Mouse (Mus musculus): Measurements from ENCODE around the gene Poldip2. TPM values are rescaled to one million over a fixed set of nuclear protein-coding genes. Genes with fewer than 3 reads are reported as not detected.

Poldip2 gene
- total and polyA plus RNA-seq, 2 experiments from 2014 or later, result 134 to 165 TPM

GRCm38 (mm10) chr11:78499543-78499942, 12.4 kb upstream of the Poldip2 start:
- no peak overlapping the region; the same call in 1 of the 2 replicates for H3K4me3 ChIP-seq (ENCODE audit: low read length)
- H3K9me3 ChIP-seq (ENCODE audit: low read length), result no peaks in the 10 kb centered on the region
- DNase-seq (ENCODE audit: low spot score), result no peak
- WGBS, result 58% methylated on average over 16 of the region's 16 CpGs
- H3K9ac ChIP-seq (replicated peaks; ENCODE audit: low read length), result no peak overlapping the region
- no peak for ATAC-seq
- TF ChIP-seq CTCF (IDR thresholded peaks at IDR 0.05; ENCODE audit: low read depth), result no peak
- no peak overlapping the region for H3K4me2 ChIP-seq (ENCODE audit: low read depth, low read length)
- H3K36me3 ChIP-seq (ENCODE audit: insufficient read depth, low read length), result no peaks in the 10 kb centered on the region
- peaks cover 4% of the 10 kb centered on the region; the same call in 1 of the 2 replicates for H3K4me1 ChIP-seq (ENCODE audit: insufficient read depth, low read length)
- H3K27ac ChIP-seq, result no peak overlapping the region
- H3K27me3 ChIP-seq (ENCODE audit: insufficient read depth, low read length), result no peaks in the 10 kb centered on the region

- Histone ChIP-seq H3K4me1 (ENCODE audit: insufficient read depth, low read length) (peaks cover 4% of the 10 kb centered on the region; the same call in 1 of the 2 replicates), H3K4me2 (ENCODE audit: low read depth, low read length) (0 out of 2 replicates have a peak overlapping the region, but pooled peaks have one; percentile 0), H3K9me3 (ENCODE audit: low read length) (no peaks in the 10 kb centered on the region), H3K27ac (no peak overlapping the region), H3K27me3 (ENCODE audit: insufficient read depth, low read length) (no peaks in the 10 kb centered on the region), H3K4me3 (ENCODE audit: low read length) (no peak overlapping the region), H3K36me3 (ENCODE audit: insufficient read depth, low read length) (no peaks in the 10 kb centered on the region), H3K9ac (replicated peaks; ENCODE audit: low read length) (no peak overlapping the region)
- no peak for TF ChIP-seq CTCF (IDR thresholded peaks at IDR 0.05; ENCODE audit: low read depth)
- ATAC-seq (no peak), DNase-seq (ENCODE audit: low spot score) (no peak)
- 76% methylated on average over 9 of the region's 9 CpGs for WGBS
Measured at GRCm38 (mm10) chr11:78500623-78501202, 11.3 kb upstream of the Poldip2 start.

GRCm38 (mm10) chr11:78501529-78501928, 10.5 kb upstream of the Poldip2 start:
- DNase-seq (ENCODE audit: low spot score), result no peak
- Histone ChIP-seq H3K36me3 (ENCODE audit: insufficient read depth, low read length) (0 out of 2 replicates have a peak, but pooled peaks cover 2% of the 10 kb centered on the region), H3K4me1 (ENCODE audit: insufficient read depth, low read length) (no peaks in the 10 kb centered on the region), H3K9ac (replicated peaks; ENCODE audit: low read length) (no peak overlapping the region), H3K27me3 (ENCODE audit: insufficient read depth, low read length) (no peaks in the 10 kb centered on the region), H3K4me2 (ENCODE audit: low read depth, low read length) (no peak overlapping the region), H3K27ac (no peak overlapping the region), H3K9me3 (ENCODE audit: low read length) (no peaks in the 10 kb centered on the region), H3K4me3 (ENCODE audit: low read length) (no peak overlapping the region)
- 84% methylated on average over 20 of the region's 20 CpGs for WGBS
- ATAC-seq, result no peak
- no peak for TF ChIP-seq CTCF (IDR thresholded peaks at IDR 0.05; ENCODE audit: low read depth)

- H3K4me2 ChIP-seq (ENCODE audit: low read depth, low read length), result no peak within 1 kb of the TSS
- TF ChIP-seq CTCF (IDR thresholded peaks at IDR 0.05; ENCODE audit: low read depth), result no peak
- H3K27ac ChIP-seq, result no peak within 1 kb of the TSS
- no peaks in the 10 kb centered on the region for H3K9me3 ChIP-seq (ENCODE audit: low read length)
- peaks cover 15% of the 10 kb centered on the region; the same call in 1 of the 2 replicates for H3K36me3 ChIP-seq (ENCODE audit: insufficient read depth, low read length)
- WGBS, result 52% methylated on average over 7 of the region's 7 CpGs
- no peak for ATAC-seq
- H3K27me3 ChIP-seq (ENCODE audit: insufficient read depth, low read length), result no peaks in the 10 kb centered on the region
- H3K9ac ChIP-seq (replicated peaks; ENCODE audit: low read length), result no peak within 1 kb of the TSS
- DNase-seq (ENCODE audit: low spot score), result no peak
- H3K4me3 ChIP-seq (ENCODE audit: low read length), result no peak within 1 kb of the TSS
- no peaks in the 10 kb centered on the region for H3K4me1 ChIP-seq (ENCODE audit: insufficient read depth, low read length)
Measured at GRCm38 (mm10) chr11:78502909-78503650, 8.9 kb upstream of the Poldip2 start, which contains the start of gene Sebox. TSS of gene Sebox (plus strand) at chr11:78503447.

GRCm38 (mm10) chr11:78505430-78505829, 6.6 kb upstream of the Poldip2 start:
- ATAC-seq (no peak), DNase-seq (ENCODE audit: low spot score) (no peak)
- WGBS, result 79% methylated on average over 3 of the region's 3 CpGs
- Histone ChIP-seq H3K27me3 (ENCODE audit: insufficient read depth, low read length) (no peaks in the 10 kb centered on the region), H3K4me3 (ENCODE audit: low read length) (no peak overlapping the region), H3K9ac (replicated peaks; ENCODE audit: low read length) (no peak overlapping the region), H3K27ac (no peak overlapping the region), H3K4me2 (ENCODE audit: low read depth, low read length) (no peak overlapping the region), H3K9me3 (ENCODE audit: low read length) (no peaks in the 10 kb centered on the region), H3K4me1 (ENCODE audit: insufficient read depth, low read length) (no peaks in the 10 kb centered on the region), H3K36me3 (ENCODE audit: insufficient read depth, low read length) (peaks cover 20% of the 10 kb centered on the region; the same call in 1 of the 2 replicates)
- no peak for TF ChIP-seq CTCF (IDR thresholded peaks at IDR 0.05; ENCODE audit: low read depth)

- no peak for ATAC-seq
Measured at GRCm38 (mm10) chr11:78509148-78509547, 2.8 kb upstream of the Poldip2 start.

More at GRCm38 (mm10) chr11:78509148-78509547, 2.8 kb upstream of the Poldip2 start:
- Histone ChIP-seq H3K9ac (replicated peaks; ENCODE audit: low read length) (no peak overlapping the region), H3K27me3 (ENCODE audit: insufficient read depth, low read length) (no peaks in the 10 kb centered on the region), H3K9me3 (ENCODE audit: low read length) (no peaks in the 10 kb centered on the region), H3K27ac (no peak overlapping the region), H3K4me1 (ENCODE audit: insufficient read depth, low read length) (peaks cover 13% of the 10 kb centered on the region; the same call in 1 of the 2 replicates), H3K4me2 (ENCODE audit: low read depth, low read length) (no peak overlapping the region), H3K4me3 (ENCODE audit: low read length) (no peak overlapping the region), H3K36me3 (ENCODE audit: insufficient read depth, low read length) (peaks cover 20% of the 10 kb centered on the region; the same call in 1 of the 2 replicates)
- 81% methylated on average over 5 of the region's 5 CpGs for WGBS
- peak; percentile 64 for DNase-seq (ENCODE audit: low spot score)
- TF ChIP-seq CTCF (IDR thresholded peaks at IDR 0.05; ENCODE audit: low read depth), result peak; percentile 63

Data from hindbrain, postnatal 0 days (tissue).